Mouse (Mus musculus) limb, embryonic 11.5 days (tissue): Measurements from ENCODE around the gene Pcca. TPM values are rescaled to one million over a fixed set of nuclear protein-coding genes. Genes with fewer than 3 reads are reported as not detected.

Experiments
- ATAC-seq: fragments of 200-750 bp; cut with Nextera tagmentation; 2 replicates; pipeline ENCODE4 v1.8.0; 2017; ENCODE audit warnings: low read depth; ENCODE audit not compliant: insufficient number of reproducible peaks, low FRiP score, low TSS enrichment
- DNase-seq: peaks from one replicate; pipeline ENCODE4 v3.0.0-alpha.2; 2015; ENCODE audit warnings: low spot score
- H3K27ac ChIP-seq: fragments of 300-500 bp; sonication (generic); replicated peaks from 2 replicates; pipeline ENCODE4 v1.5.1; 2014; ENCODE audit warnings: low read depth, mild to moderate bottlenecking, low read length
- H3K27me3 ChIP-seq: fragments of 300-500 bp; sonication (generic); 2 replicates; pipeline ENCODE4 v1.6.1; 2014; ENCODE audit warnings: mild to moderate bottlenecking, low read length, mixed read lengths; ENCODE audit not compliant: control insufficient read depth, insufficient read depth
- H3K36me3 ChIP-seq: fragments of 300-500 bp; sonication (generic); 2 replicates; pipeline ENCODE4 v1.6.1; 2014; ENCODE audit warnings: mild to moderate bottlenecking, low read length, moderate library complexity, mixed read lengths; ENCODE audit not compliant: control insufficient read depth, insufficient read depth
- H3K4me1 ChIP-seq: fragments of 300-500 bp; sonication (generic); 2 replicates; pipeline ENCODE4 v1.6.1; 2014; ENCODE audit warnings: low read length, mixed read lengths; ENCODE audit not compliant: control insufficient read depth, insufficient read depth
- H3K4me2 ChIP-seq: fragments of 300-500 bp; sonication (generic); 2 replicates; pipeline ENCODE4 v1.6.1; 2014; ENCODE audit warnings: low read depth, mild to moderate bottlenecking, moderate library complexity; ENCODE audit not compliant: severe bottlenecking
- H3K4me3 ChIP-seq: fragments of 300-500 bp; sonication (generic); 2 replicates; pipeline ENCODE4 v1.5.1; 2014; ENCODE audit warnings: low read depth, low read length
- H3K9ac ChIP-seq: fragments of 300-500 bp; sonication (generic); 2 replicates; pipeline ENCODE4 v1.6.1; 2014; ENCODE audit warnings: mild to moderate bottlenecking, low read length
- H3K9me3 ChIP-seq: fragments of 300-500 bp; sonication (generic); 2 replicates; pipeline ENCODE4 v1.6.1; 2016; ENCODE audit warnings: low read length; ENCODE audit not compliant: control insufficient read depth
- WGBS: fragments of 180-500 bp; shearing (Covaris S2); extraction: QIAGEN DNeasy Blood & Tissue Kit; methylation state at CpG from one replicate; pipeline ENCODE4 v1.1.7; 2014; 5-methylcytosine and 5-hydroxymethylcytosine counted together
- polyA plus RNA-seq: library from polyadenylated mRNA; unstranded; fragments of >200 nt; fragmentation: Nextera tagmentation; extraction: Ambion mirVana; gene quantifications from 2 replicates; pipeline ENCODE4 v1.2.1, GENCODE M21; 2014

Gene Pcca
- polyA plus RNA-seq, 1 experiment from 2014 or later, result 36.4 TPM

DNA sequence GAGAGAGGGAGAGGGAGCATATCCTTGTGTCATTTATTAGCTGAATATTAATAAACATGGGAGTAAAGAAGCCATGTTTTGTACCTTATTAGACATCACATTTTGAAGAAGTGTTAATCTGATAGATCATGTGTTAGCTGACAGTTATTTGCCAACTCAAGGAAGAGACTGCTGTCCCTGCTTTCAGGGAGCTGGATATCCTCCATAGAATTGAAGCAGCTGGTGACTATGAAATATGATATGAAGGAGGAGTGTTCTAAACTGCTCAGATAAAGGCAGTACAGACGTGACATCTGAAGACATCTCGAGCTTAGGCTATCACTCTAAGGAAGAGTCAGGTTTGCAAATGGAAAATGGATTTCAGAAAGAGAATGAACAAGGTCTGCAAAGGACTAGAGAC is 289.7 kb downstream of the Pcca start:
- H3K4me3 ChIP-seq, result no peak overlapping the region
- H3K27me3 ChIP-seq, result no peaks in the 10 kb centered on the region
- ATAC-seq (no peak), DNase-seq (no peak)
- H3K9ac ChIP-seq, result no peak overlapping the region
- no peaks in the 10 kb centered on the region for H3K36me3 ChIP-seq
- H3K9me3 ChIP-seq, result no peaks in the 10 kb centered on the region
- H3K27ac ChIP-seq, result no peak overlapping the region
- H3K4me2 ChIP-seq, result no peak overlapping the region
- WGBS, result 71% methylated on average over 2 of the region's 2 CpGs
- no peaks in the 10 kb centered on the region for H3K4me1 ChIP-seq

DNA sequence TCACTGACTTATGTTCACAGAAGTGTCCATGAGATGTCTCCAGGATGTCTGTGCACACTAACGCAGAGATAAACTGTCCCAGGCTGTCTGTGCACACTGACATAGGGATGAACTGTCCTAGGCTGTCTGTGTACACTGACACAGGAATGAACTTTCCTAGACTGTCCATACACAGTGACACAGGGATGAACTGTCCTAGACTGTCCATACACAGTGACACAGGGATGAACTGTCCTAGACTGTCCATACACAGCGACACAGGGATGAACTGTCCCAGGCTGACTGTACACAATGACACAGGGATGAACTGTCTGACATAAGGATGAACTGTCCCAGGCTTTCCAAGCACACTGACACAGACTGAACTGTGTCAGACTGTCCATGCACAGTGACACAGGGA is 291.3 kb downstream of the Pcca start:
- no peak for DNase-seq
- no peaks in the 10 kb centered on the region for H3K4me1 ChIP-seq
- H3K9ac ChIP-seq, result no peak overlapping the region
- H3K27me3 ChIP-seq, result no peaks in the 10 kb centered on the region
- H3K4me3 ChIP-seq, result no peak overlapping the region
- no peak overlapping the region for H3K4me2 ChIP-seq
- no peaks in the 10 kb centered on the region for H3K36me3 ChIP-seq
- no peaks in the 10 kb centered on the region for H3K9me3 ChIP-seq
- H3K27ac ChIP-seq, result no peak overlapping the region
- 94% methylated on average over 2 of the region's 2 CpGs for WGBS
- no peak for ATAC-seq

DNA sequence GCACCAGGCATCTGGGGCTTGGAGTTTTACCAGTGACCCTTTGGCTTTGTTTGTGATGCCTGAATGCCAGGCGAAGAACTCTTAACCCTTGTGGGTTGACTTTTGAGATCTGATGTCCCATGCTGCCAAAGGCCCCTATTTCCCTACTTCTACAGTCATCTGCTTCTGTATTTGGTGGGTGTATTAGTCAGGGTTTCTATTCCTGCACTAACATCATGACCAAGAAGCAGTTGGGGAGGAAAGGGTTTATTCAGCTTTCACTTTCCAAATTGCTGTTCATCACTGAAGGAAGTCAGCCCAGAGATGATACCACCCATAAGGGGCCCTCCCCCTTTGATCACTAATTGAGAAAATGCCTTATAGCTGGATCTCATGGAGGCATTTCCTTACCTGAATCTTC is 296.3 kb downstream of the Pcca start:
- no peaks in the 10 kb centered on the region for H3K36me3 ChIP-seq
- H3K9me3 ChIP-seq, result no peaks in the 10 kb centered on the region
- H3K27me3 ChIP-seq, result no peaks in the 10 kb centered on the region
- no peak overlapping the region for H3K9ac ChIP-seq
- no peak overlapping the region for H3K4me2 ChIP-seq
- ATAC-seq (no peak), DNase-seq (no peak)
- WGBS, result 87% methylated on average over 1 of the region's 1 CpGs
- H3K4me1 ChIP-seq, result no peaks in the 10 kb centered on the region
- H3K4me3 ChIP-seq, result no peak overlapping the region
- no peak overlapping the region for H3K27ac ChIP-seq

DNA sequence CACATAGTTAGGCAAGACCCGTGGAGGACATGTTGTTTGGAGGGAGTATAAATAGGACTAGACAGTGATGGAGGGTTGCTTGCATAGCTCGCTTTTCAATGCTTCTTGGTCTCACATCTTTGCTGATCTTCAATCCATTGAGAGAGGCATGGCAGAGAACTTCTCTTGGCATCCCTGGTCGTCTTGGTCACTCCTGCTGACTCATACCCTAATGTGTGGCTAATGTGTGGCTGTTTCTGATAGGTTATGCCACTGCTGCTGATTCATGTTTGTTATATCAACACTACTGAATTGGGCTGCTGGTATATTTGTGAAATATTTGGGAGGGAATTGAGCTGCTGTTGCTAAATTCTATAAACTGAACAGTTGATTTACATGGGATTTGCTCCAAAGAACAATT is 299.5 kb downstream of the Pcca start:
- no peak for DNase-seq
- 0 out of 2 replicates have a peak, but pooled peaks cover 3% of the 10 kb centered on the region for H3K4me1 ChIP-seq
- no peak overlapping the region for H3K27ac ChIP-seq
- no peaks in the 10 kb centered on the region for H3K9me3 ChIP-seq
- no peaks in the 10 kb centered on the region for H3K27me3 ChIP-seq
- H3K36me3 ChIP-seq, result no peaks in the 10 kb centered on the region
- H3K4me2 ChIP-seq, result no peak overlapping the region
- no peak for ATAC-seq
- 89% methylated on average over 3 of the region's 3 CpGs for WGBS
- H3K9ac ChIP-seq, result no peak overlapping the region
- H3K4me3 ChIP-seq, result no peak overlapping the region

DNA sequence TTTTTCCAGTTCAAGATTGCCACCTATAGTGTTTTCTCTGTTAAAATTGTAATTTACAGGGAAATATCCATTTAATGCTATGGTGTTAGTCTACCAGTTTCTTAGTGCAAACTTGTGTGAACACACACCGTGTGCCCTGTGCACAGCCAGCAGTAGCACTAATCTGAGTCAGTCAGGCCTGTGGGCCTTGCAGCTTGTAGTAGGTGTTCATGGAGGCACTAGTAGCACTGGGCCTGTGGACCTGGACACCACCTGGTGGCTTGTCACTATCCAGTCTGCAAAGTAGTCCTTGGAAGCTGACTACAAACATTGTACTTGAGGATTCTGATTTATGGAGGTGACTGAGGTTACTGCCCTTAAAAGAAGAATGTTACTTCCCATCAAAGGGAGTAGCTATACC is 300.6 kb downstream of the Pcca start:
- H3K27me3 ChIP-seq, result no peaks in the 10 kb centered on the region
- H3K9ac ChIP-seq, result no peak overlapping the region
- WGBS, result 50% methylated on average over 1 of the region's 1 CpGs
- H3K36me3 ChIP-seq, result no peaks in the 10 kb centered on the region
- no peak for DNase-seq
- no peak overlapping the region for H3K4me2 ChIP-seq
- no peak overlapping the region for H3K27ac ChIP-seq
- no peak for ATAC-seq
- no peak overlapping the region for H3K4me3 ChIP-seq
- H3K9me3 ChIP-seq, result no peaks in the 10 kb centered on the region
- 0 out of 2 replicates have a peak, but pooled peaks cover 3% of the 10 kb centered on the region for H3K4me1 ChIP-seq

DNA sequence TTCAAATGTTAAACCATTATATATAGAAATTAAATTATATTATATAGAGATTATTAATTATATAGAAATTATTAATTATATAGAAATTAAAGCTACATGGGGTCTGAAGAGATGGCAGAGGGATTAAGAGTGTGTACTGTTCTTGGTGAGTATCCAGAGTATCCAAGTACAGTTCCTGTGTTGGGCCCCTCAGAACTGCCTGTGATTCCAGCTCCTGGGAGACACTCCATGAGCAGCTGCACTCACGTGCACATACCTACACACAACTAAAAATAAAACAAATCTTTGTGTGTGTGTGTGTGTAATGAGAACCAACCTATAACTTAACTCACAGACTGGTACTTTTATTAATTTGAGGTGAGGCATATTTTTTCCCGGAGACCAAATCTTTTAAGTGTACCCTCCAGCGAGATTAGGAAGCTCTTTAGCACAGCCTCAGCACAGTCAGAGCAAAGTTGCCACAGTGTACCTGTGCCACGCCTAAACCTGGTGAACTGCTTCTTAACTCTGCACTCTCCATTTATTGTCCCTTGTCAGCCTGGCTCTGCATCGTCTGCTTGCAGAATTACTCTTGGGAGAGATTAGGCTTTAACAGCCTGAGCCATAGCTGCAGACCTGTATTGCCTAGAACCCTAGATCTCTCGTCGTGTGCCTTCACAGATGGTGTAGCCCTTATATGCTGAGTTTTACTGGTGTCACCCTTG is 301.5 kb downstream of the Pcca start:
- H3K4me2 ChIP-seq, result no peak overlapping the region
- no peak overlapping the region for H3K4me3 ChIP-seq
- DNase-seq (no peak), ATAC-seq (no peak)
- H3K27ac ChIP-seq, result no peak overlapping the region
- no peak overlapping the region for H3K9ac ChIP-seq
- 0 out of 2 replicates have a peak, but pooled peaks cover 3% of the 10 kb centered on the region for H3K4me1 ChIP-seq
- 27% methylated on average over 7 of the region's 7 CpGs for WGBS
- H3K36me3 ChIP-seq, result no peaks in the 10 kb centered on the region
- no peaks in the 10 kb centered on the region for H3K27me3 ChIP-seq
- H3K9me3 ChIP-seq, result no peaks in the 10 kb centered on the region

DNA sequence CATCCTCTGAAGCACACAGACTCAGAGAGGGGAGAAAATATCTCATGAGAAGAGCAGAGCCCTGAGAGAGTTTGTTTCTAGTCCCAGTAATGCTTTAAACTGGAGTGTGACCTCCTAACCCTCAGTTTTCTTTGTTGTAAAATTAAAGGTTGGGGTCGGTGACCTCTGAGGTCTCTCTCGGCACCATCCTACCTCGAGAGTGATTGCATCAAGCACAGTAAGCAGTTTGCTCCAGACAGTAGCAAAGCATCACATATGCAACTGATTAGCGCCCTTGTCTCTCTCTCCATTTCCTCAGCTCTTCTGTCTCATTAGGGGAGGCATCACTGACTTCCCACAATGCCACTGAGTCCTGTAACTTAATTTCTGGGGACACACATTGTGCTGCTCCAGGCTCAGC is 302.1 kb downstream of the Pcca start:
- Histone ChIP-seq H3K9me3 (no peaks in the 10 kb centered on the region), H3K27ac (no peak overlapping the region), H3K36me3 (no peaks in the 10 kb centered on the region), H3K4me2 (no peak overlapping the region), H3K27me3 (no peaks in the 10 kb centered on the region), H3K4me1 (0 out of 2 replicates have a peak, but pooled peaks cover 3% of the 10 kb centered on the region), H3K9ac (no peak overlapping the region), H3K4me3 (no peak overlapping the region)
- DNase-seq (no peak), ATAC-seq (no peak)
- WGBS, result 16% methylated on average over 4 of the region's 4 CpGs

DNA sequence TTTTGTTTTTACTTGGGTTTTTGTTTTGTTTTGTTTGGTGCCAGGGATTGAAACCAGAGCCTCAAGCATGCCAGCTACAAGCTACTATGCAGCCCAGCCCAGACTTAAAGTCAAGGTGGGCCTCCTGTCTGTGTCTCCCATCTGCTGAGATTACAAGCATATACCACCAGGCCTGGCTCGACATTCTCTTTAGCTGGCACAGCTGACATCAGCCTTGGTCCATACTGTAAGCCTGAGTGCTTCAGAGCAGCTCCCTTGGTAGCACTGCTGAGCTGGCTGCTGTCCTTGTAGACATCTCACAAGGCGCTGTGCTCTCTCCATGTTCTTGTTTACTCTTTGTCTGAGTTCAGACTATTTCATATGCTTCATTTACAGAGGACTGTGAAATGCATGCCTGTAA is 302.9 kb downstream of the Pcca start:
- ATAC-seq, result no peak; the same call in 1 of the 2 replicates
- Histone ChIP-seq H3K27me3 (no peaks in the 10 kb centered on the region), H3K4me3 (no peak overlapping the region), H3K27ac (no peak overlapping the region), H3K4me1 (0 out of 2 replicates have a peak, but pooled peaks cover 3% of the 10 kb centered on the region), H3K9me3 (no peaks in the 10 kb centered on the region), H3K4me2 (no peak overlapping the region), H3K9ac (no peak overlapping the region), H3K36me3 (no peaks in the 10 kb centered on the region)
- DNase-seq, result no peak
- 55% methylated on average over 2 of the region's 2 CpGs for WGBS
